In the genomic region with DNA sequence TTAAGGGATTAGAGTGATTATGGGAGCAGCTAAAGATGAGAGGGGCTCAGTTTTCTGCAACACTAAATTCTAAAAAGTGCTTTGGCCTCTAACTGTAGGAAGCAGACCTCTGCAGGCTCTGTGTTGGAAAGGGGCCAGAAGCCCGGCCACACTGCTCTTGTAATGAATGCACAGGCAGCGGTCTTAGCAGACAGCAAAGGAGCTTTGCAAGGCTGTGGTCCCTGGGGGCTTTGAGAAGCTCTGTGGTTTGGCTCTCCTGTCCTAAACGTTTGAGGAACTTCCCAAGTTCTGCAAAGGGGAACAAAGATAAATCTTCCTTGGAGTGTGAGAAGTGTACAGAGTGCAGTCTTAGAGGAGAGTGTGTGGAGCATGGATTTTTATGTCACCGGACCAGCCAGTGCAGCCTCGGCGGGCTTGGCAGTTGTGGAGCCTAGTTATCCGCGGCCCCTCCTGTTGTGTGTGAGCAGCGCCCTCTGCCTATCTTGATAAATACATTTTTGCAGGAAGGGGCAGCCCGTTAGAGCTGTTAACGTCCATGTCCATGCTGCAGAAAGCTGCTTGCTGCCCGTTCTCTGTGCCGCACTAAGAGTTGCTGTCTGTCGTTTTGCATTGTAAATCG, we compare ENCODE assay signal across 10 mouse cellular contexts. TPM values are rescaled to one million over a fixed set of nuclear protein-coding genes. Genes with fewer than 3 reads are reported as not detected.
DNase-seq lines count a peak whose midpoint lies in the region; ATAC-seq and TF ChIP-seq lines count a peak whose summit lies in the region.
"Had no signal": no experiment of that assay in that cellular context is flagged by ENCODE, and none has a peak within 500 bp of the region (broad histone marks: within the 10 kb centered on the region; RNA-seq: fewer than 3 reads in every experiment).

No protein-coding gene starts in this region.

- no peaks in the 10 kb centered on the region for H3K4me1 ChIP-seq in heart, embryonic 11.5 days (ENCODE audit: control insufficient read depth, insufficient read depth, low read length)
- no peaks in the 10 kb centered on the region for H3K4me1 ChIP-seq in thymus, adult 2 months (replicated peaks; ENCODE audit: control insufficient read depth, insufficient read depth, low read length)

- no peak for ATAC-seq in heart, embryonic 11.5 days (replicated peaks; ENCODE audit: insufficient number of reproducible peaks, low FRiP score, low TSS enrichment)

- H3K36me3 ChIP-seq in heart, embryonic 11.5 days (ENCODE audit: control insufficient read depth, insufficient read depth, low read length), result peaks cover 43% of the 10 kb centered on the region
- H3K36me3 ChIP-seq in thymus, adult 2 months (ENCODE audit: control insufficient read depth, insufficient read depth, low read length), result peaks cover 70% of the 10 kb centered on the region

- no peaks in the 10 kb centered on the region for H3K27me3 ChIP-seq in heart, embryonic 11.5 days (ENCODE audit: control insufficient read depth, insufficient read depth, low read length)
- no peaks in the 10 kb centered on the region for H3K27me3 ChIP-seq in thymus, adult 2 months (ENCODE audit: control insufficient read depth, insufficient read depth, low read length)

- TF ChIP-seq POLR2A in thymus, adult 2 months (IDR thresholded peaks at IDR 0.05; ENCODE audit: control insufficient read depth, extremely low read depth, insufficient read depth, low read length, poor library complexity), result no peak

- H3K4me3 ChIP-seq in heart, embryonic 11.5 days (ENCODE audit: low read depth, low read length), result no peak overlapping the region
- H3K4me3 ChIP-seq in thymus, adult 2 months (ENCODE audit: control insufficient read depth, insufficient read depth, low read length), result no peak overlapping the region

- H3K4me2 ChIP-seq in heart, embryonic 11.5 days, result no peak overlapping the region

- WGBS in heart, embryonic 11.5 days (ENCODE audit: insufficient replicate concordance), result 81% methylated on average over 15 of the region's 15 CpGs
- 32% methylated on average over 15 of the region's 15 CpGs for WGBS in thymus, adult 2 months

- no peak overlapping the region for H3K27ac ChIP-seq in heart, embryonic 11.5 days (ENCODE audit: low read depth, low read length)
- H3K27ac ChIP-seq in thymus, adult 2 months (ENCODE audit: control insufficient read depth, insufficient read depth, low read length), result no peak overlapping the region

- no peak for TF ChIP-seq CTCF in thymus, adult 2 months (IDR thresholded peaks at IDR 0.05; ENCODE audit: borderline replicate concordance, control insufficient read depth, extremely low read depth, insufficient read depth, low read length, poor library complexity)

- H3K9me3 ChIP-seq in heart, embryonic 11.5 days (replicated peaks; ENCODE audit: control insufficient read depth, low read length), result no peaks in the 10 kb centered on the region

- no peak overlapping the region for H3K9ac ChIP-seq in heart, embryonic 11.5 days (ENCODE audit: low read depth, low read length)

- peak; percentile 36 for DNase-seq in heart, adult 8-10 months (ENCODE audit: low spot score)
- peak; percentile 24 for DNase-seq in 416B (ENCODE audit: low read depth)
- DNase-seq in adrenal gland, postnatal 36 days, result peak; percentile 37 to 63
- peak; percentile 70 for DNase-seq in heart, postnatal 4 days
- DNase-seq in skeletal muscle tissue, adult 2 months (ENCODE audit: low read depth, low spot score), result peak; percentile 66
- no peak for DNase-seq in thymus, adult 2 months
- no peak for DNase-seq in embryo, embryonic 9.5 days (ENCODE audit: extremely low spot score)

RNA-seq across cellular contexts. Expression of a gene that starts 33.0 kb away (rescaled TPM):
- 10 to 100 TPM; 78.5 to 93.2 (median 88.8) TPM for total RNA-seq in heart, adult 8-10 months (2022)
- 7.7 and 15.0 TPM in 2 replicates for polyA plus RNA-seq in heart, embryonic 11.5 days (2014; fragmentation: Nextera tagmentation; extraction: Ambion mirVana)
- total RNA-seq in adrenal gland, postnatal 36 days (2021), result 100 to 1,000 TPM; 134 to 149 TPM
- total RNA-seq in heart, postnatal 4 days (2021), result 100 to 1,000 TPM in 1 of 2 experiments, 10 to 100 TPM in 1; 99.8 to 101 TPM
- 29.2 and 35.6 TPM in 2 replicates for polyA plus RNA-seq in thymus, adult 2 months (2012; rRNA removed)

RNA-seq across cellular contexts. Expression of a gene that starts 35.4 kb away (rescaled TPM):
- not detected for total RNA-seq in heart, adult 8-10 months (2022)
- polyA plus RNA-seq in heart, embryonic 11.5 days (2014; fragmentation: Nextera tagmentation; extraction: Ambion mirVana), result not detected in 2 replicates
- not detected for total RNA-seq in adrenal gland, postnatal 36 days (2021)
- total RNA-seq in heart, postnatal 4 days (2021), result not detected
- 0.15 and 0.29 TPM in 2 replicates for polyA plus RNA-seq in thymus, adult 2 months (2012; rRNA removed)
- total RNA-seq: gastrocnemius, postnatal 4 days had no signal
- polyA plus RNA-seq: testis, adult 2 months had no signal

Comparison
In these comparisons a context has a peak if more than half of its experiments do, and no peak if none do; other contexts are left out.
1. DNase-seq: peak in heart, adult 8-10 months (single experiment), 416B (single experiment), adrenal gland, postnatal 36 days (2 of 2), heart, postnatal 4 days (single experiment) and skeletal muscle tissue, adult 2 months (single experiment); none in thymus, adult 2 months (single experiment) and embryo, embryonic 9.5 days (single experiment).